Mouse (Mus musculus): ENCODE measurements around the gene Plau. TPM values are rescaled to one million over a fixed set of nuclear protein-coding genes. Genes with fewer than 3 reads are reported as not detected.

The Plau gene
- polyA plus RNA-seq, 1 experiment from 2014 or later = 0.69 TPM

DNA sequence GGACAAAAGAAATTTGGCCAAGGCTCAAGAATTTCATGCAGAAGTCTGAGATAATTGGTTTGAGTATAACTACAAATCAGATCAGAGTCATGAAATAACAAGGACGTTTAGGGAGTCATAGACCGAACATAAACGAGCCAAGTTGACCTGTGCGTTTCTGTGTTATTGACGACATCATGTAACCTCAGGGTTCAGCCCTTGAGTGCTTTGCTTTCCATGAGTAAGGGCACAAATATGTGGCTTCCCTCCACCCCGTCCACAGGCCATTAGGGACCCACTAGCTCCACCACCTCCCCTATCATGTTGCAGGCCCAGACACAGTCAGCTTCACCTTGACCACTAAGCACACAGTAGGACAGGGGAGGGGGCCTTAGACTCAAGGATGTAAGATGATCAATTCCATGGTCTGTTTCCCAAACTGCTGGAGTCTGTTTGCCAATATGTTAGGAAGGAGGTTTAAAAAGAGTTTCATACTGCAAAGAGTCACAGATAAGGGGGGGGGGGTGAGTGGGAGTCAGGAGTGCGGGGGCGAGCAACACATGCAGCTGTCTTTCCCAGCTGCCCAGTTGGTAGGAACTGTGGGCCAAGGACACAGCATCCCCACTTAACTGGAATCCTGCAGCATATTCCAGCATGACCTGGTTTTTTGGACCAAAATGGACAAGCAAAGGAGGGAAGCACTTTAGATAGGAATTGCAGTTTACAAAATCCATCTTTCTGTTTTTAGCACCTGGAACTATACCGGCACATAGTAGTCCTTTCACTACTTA lies 5.1 kb upstream of the Plau start:
- ATAC-seq (ENCODE audit: insufficient number of reproducible peaks, low FRiP score, low TSS enrichment, low read depth) (no peak), DNase-seq (ENCODE audit: low spot score) (no peak)
- no peaks in the 10 kb centered on the region for H3K27me3 ChIP-seq (ENCODE audit: control insufficient read depth, insufficient read depth, low read length)
- no peak overlapping the region for H3K4me3 ChIP-seq (ENCODE audit: low read depth, low read length)
- H3K9me3 ChIP-seq (ENCODE audit: control insufficient read depth, low read length) = no peaks in the 10 kb centered on the region
- no peaks in the 10 kb centered on the region for H3K36me3 ChIP-seq (ENCODE audit: control insufficient read depth, insufficient read depth, low read length)
- no peak overlapping the region for H3K27ac ChIP-seq (replicated peaks; ENCODE audit: low read depth, low read length)
- WGBS = 80% methylated on average over 9 of the region's 9 CpGs
- H3K9ac ChIP-seq (ENCODE audit: low read length) = no peak overlapping the region
- H3K4me1 ChIP-seq (ENCODE audit: control insufficient read depth, insufficient read depth, low read length) = 0 out of 2 replicates have a peak, but pooled peaks cover 2% of the 10 kb centered on the region
- H3K4me2 ChIP-seq (ENCODE audit: low read depth, severe bottlenecking) = no peak overlapping the region

DNA sequence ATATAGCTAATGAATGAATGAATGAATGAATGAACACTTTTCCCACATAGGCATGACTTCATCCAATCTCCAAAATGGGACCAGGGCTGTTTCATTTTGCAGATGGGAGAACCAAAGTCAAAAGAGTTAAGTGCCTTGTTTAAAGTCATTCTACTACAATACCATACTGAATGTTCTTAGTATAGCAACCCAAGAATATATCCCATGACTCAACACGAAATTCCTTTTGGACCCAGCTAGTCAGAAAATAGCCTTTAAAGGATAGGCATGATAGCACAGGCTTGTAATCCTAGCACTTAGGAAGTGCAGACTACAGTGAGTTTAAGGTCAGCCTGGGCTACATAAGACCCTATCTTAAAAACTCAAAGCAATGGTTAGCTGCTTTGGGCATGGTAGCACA lies 4.5 kb upstream of the Plau start:
- peaks cover 3% of the 10 kb centered on the region; the same call in 1 of the 2 replicates for H3K4me1 ChIP-seq (ENCODE audit: control insufficient read depth, insufficient read depth, low read length)
- DNase-seq (ENCODE audit: low spot score) (no peak), ATAC-seq (ENCODE audit: insufficient number of reproducible peaks, low FRiP score, low TSS enrichment, low read depth) (no peak)
- H3K9ac ChIP-seq (ENCODE audit: low read length) = no peak overlapping the region
- H3K4me2 ChIP-seq (ENCODE audit: low read depth, severe bottlenecking) = no peak overlapping the region
- no peaks in the 10 kb centered on the region for H3K27me3 ChIP-seq (ENCODE audit: control insufficient read depth, insufficient read depth, low read length)
- WGBS = 78% methylated on average over 1 of the region's 1 CpGs
- H3K9me3 ChIP-seq (ENCODE audit: control insufficient read depth, low read length) = no peaks in the 10 kb centered on the region
- H3K27ac ChIP-seq (replicated peaks; ENCODE audit: low read depth, low read length) = no peak overlapping the region
- no peak overlapping the region for H3K4me3 ChIP-seq (ENCODE audit: low read depth, low read length)
- H3K36me3 ChIP-seq (ENCODE audit: control insufficient read depth, insufficient read depth, low read length) = no peaks in the 10 kb centered on the region

DNA sequence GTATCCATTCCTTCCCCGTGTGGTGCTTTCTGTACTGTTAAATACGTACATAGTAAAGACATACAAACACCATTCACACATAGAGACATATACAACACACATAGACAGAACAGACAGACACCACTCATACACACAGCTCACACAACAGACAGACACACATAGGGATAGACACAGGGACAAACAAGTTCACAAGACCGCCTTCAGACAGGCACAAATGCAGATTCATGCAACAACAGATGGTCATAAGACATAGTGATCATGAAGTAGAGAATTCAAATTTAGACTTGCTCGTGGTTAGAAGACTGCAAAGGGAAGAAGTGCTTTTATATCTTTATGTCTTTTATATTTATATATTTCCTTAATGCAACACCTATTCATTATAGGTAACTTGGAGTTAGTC lies 2.9 kb upstream of the Plau start:
- no peak overlapping the region for H3K4me3 ChIP-seq (ENCODE audit: low read depth, low read length)
- H3K27ac ChIP-seq (replicated peaks; ENCODE audit: low read depth, low read length) = no peak overlapping the region
- H3K9me3 ChIP-seq (ENCODE audit: control insufficient read depth, low read length) = no peaks in the 10 kb centered on the region
- H3K36me3 ChIP-seq (ENCODE audit: control insufficient read depth, insufficient read depth, low read length) = no peaks in the 10 kb centered on the region
- no peaks in the 10 kb centered on the region for H3K27me3 ChIP-seq (ENCODE audit: control insufficient read depth, insufficient read depth, low read length)
- H3K4me1 ChIP-seq (ENCODE audit: control insufficient read depth, insufficient read depth, low read length) = peaks cover 7% of the 10 kb centered on the region; the same call in 1 of the 2 replicates
- no peak overlapping the region for H3K4me2 ChIP-seq (ENCODE audit: low read depth, severe bottlenecking)
- H3K9ac ChIP-seq (ENCODE audit: low read length) = no peak overlapping the region
- WGBS = 89% methylated on average over 4 of the region's 4 CpGs
- ATAC-seq (ENCODE audit: insufficient number of reproducible peaks, low FRiP score, low TSS enrichment, low read depth) (no peak), DNase-seq (ENCODE audit: low spot score) (no peak)

DNA sequence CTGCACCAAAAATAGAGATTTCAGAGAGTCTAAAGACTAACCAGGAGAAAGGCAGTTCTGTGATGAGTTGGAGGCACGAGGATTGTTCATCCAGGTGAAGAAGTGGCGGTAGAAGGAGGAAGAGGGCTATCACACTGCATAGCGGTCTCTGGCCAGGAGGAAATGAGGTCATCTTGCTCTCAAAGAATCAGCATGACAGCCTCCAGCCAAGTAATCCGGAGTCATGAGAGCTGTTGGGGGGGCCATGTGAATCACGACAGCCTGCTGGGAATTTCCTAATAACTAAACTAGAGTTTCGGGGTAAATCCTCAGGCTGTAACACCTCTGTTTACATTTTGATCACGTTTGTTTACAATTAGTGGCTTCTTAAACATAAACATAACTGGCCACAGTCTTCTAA lies 2.3 kb upstream of the Plau start:
- no peaks in the 10 kb centered on the region for H3K36me3 ChIP-seq (ENCODE audit: control insufficient read depth, insufficient read depth, low read length)
- peaks cover 7% of the 10 kb centered on the region; the same call in 1 of the 2 replicates for H3K4me1 ChIP-seq (ENCODE audit: control insufficient read depth, insufficient read depth, low read length)
- no peaks in the 10 kb centered on the region for H3K9me3 ChIP-seq (ENCODE audit: control insufficient read depth, low read length)
- DNase-seq (ENCODE audit: low spot score) = no peak
- no peak overlapping the region for H3K9ac ChIP-seq (ENCODE audit: low read length)
- no peaks in the 10 kb centered on the region for H3K27me3 ChIP-seq (ENCODE audit: control insufficient read depth, insufficient read depth, low read length)
- no peak overlapping the region for H3K4me3 ChIP-seq (ENCODE audit: low read depth, low read length)
- no peak overlapping the region for H3K27ac ChIP-seq (replicated peaks; ENCODE audit: low read depth, low read length)
- H3K4me2 ChIP-seq (ENCODE audit: low read depth, severe bottlenecking) = no peak overlapping the region
- no peak for ATAC-seq (ENCODE audit: insufficient number of reproducible peaks, low FRiP score, low TSS enrichment, low read depth)
- 57% methylated on average over 7 of the region's 7 CpGs for WGBS

DNA sequence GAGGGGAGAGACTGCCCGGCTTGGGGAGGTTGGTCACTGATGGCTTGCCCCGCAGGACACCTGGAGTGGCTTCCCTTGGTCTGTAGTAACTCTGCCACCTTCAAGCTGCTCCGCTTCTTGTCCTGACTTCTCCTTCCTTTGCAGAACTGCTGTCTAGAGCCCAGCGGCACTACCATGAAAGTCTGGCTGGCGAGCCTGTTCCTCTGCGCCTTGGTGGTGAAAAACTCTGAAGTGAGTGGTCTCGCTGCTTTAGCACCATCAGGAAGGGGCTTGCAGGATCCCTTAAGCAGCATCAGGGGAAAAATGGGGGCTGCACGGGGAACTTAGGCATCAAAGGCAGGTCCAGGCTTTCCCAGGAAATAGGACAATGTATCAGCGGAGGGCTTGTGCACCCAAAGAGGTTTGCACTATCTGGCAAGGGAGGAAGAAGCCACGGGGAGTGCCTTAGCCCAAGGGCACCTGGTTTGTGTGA lies 481 bp downstream of the Plau start:
- Histone ChIP-seq H3K36me3 (ENCODE audit: control insufficient read depth, insufficient read depth, low read length) (no peaks in the 10 kb centered on the region; the same call in 1 of the 2 replicates), H3K27me3 (ENCODE audit: control insufficient read depth, insufficient read depth, low read length) (no peaks in the 10 kb centered on the region), H3K9me3 (ENCODE audit: control insufficient read depth, low read length) (no peaks in the 10 kb centered on the region), H3K4me2 (ENCODE audit: low read depth, severe bottlenecking) (peak overlapping the region; percentile 97), H3K27ac (replicated peaks; ENCODE audit: low read depth, low read length) (no peak overlapping the region), H3K4me3 (ENCODE audit: low read depth, low read length) (peak overlapping the region; percentile 55), H3K4me1 (ENCODE audit: control insufficient read depth, insufficient read depth, low read length) (peaks cover 5% of the 10 kb centered on the region; the same call in 1 of the 2 replicates), H3K9ac (ENCODE audit: low read length) (peak overlapping the region; percentile 77)
- WGBS = 5% methylated on average over 10 of the region's 10 CpGs
- DNase-seq (ENCODE audit: low spot score) (no peak), ATAC-seq (ENCODE audit: insufficient number of reproducible peaks, low FRiP score, low TSS enrichment, low read depth) (no peak; the same call in 1 of the 2 replicates)

DNA sequence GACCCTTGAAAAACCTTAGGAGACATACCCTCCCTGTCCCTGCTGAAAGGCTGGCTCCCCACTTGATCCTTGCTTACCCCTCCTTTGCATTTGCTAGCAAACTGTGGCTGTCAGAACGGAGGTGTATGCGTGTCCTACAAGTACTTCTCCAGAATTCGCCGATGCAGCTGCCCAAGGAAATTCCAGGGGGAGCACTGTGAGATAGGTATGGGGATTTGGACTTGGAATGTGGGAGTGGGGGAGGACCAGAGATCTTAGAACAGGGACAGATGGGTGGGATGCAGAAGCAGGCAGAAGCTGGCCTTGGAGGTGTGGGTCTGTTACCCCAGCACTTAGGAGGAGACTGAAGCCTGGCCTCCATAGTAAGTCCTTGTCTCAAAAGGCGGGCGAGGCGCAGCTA lies 1.2 kb downstream of the Plau start:
- WGBS = 71% methylated on average over 7 of the region's 7 CpGs
- Histone ChIP-seq H3K27me3 (ENCODE audit: control insufficient read depth, insufficient read depth, low read length) (no peaks in the 10 kb centered on the region), H3K27ac (replicated peaks; ENCODE audit: low read depth, low read length) (no peak overlapping the region), H3K9ac (ENCODE audit: low read length) (no peak overlapping the region), H3K4me1 (ENCODE audit: control insufficient read depth, insufficient read depth, low read length) (peaks cover 5% of the 10 kb centered on the region; the same call in 1 of the 2 replicates), H3K4me2 (ENCODE audit: low read depth, severe bottlenecking) (no peak overlapping the region), H3K9me3 (ENCODE audit: control insufficient read depth, low read length) (no peaks in the 10 kb centered on the region), H3K4me3 (ENCODE audit: low read depth, low read length) (no peak overlapping the region), H3K36me3 (ENCODE audit: control insufficient read depth, insufficient read depth, low read length) (no peaks in the 10 kb centered on the region; the same call in 1 of the 2 replicates)
- DNase-seq (ENCODE audit: low spot score) (no peak), ATAC-seq (ENCODE audit: insufficient number of reproducible peaks, low FRiP score, low TSS enrichment, low read depth) (no peak)

DNA sequence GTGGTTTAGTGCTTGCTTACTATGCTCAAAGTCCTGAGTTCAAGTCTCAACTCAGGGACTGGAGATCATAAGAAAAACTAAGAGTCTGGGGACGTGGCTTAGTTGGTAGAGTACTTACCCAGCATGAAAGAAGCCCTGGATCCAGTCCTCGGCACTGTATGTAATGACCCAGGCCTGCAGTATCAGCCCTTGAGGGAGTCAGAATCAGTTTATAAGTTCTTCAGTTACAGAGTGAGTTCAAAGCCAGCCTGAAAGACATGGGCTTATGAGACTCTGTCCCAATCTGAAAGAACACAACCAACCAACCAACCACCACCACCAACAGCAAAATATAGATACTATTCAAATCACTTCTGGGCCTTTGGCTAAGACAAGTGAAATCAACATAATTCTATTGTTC lies 5.1 kb downstream of the Plau start:
- no peaks in the 10 kb centered on the region; the same call in 1 of the 2 replicates for H3K36me3 ChIP-seq (ENCODE audit: control insufficient read depth, insufficient read depth, low read length)
- no peak for DNase-seq (ENCODE audit: low spot score)
- H3K4me2 ChIP-seq (ENCODE audit: low read depth, severe bottlenecking) = no peak overlapping the region
- no peak overlapping the region for H3K27ac ChIP-seq (replicated peaks; ENCODE audit: low read depth, low read length)
- H3K9me3 ChIP-seq (ENCODE audit: control insufficient read depth, low read length) = no peaks in the 10 kb centered on the region
- H3K4me1 ChIP-seq (ENCODE audit: control insufficient read depth, insufficient read depth, low read length) = peaks cover 8% of the 10 kb centered on the region; the same call in 1 of the 2 replicates
- H3K27me3 ChIP-seq (ENCODE audit: control insufficient read depth, insufficient read depth, low read length) = no peaks in the 10 kb centered on the region
- no peak for ATAC-seq (ENCODE audit: insufficient number of reproducible peaks, low FRiP score, low TSS enrichment, low read depth)
- 84% methylated on average over 2 of the region's 2 CpGs for whole genome bisulfite sequencing
- H3K9ac ChIP-seq (ENCODE audit: low read length) = no peak overlapping the region
- no peak overlapping the region for H3K4me3 ChIP-seq (ENCODE audit: low read depth, low read length)

DNA sequence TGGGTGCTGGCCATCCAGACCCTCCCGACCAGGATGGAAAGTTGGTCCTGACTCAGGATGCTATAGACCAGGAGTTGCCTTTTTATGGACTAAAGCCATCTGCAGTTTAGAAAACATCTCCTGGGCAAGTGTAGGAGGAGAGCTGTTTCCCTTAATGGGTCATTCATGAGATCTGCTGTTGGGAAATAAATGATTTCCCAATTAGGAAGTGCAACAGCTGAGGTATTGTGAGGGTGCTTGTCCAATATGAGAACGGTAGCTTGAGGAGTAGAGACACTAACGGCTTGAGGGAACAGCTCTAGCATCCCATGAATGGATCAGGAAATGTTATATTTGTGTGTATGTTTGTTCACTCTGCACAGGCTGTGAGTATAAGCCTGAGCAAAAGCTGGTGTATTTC lies 6.2 kb downstream of the Plau start:
- Histone ChIP-seq H3K4me3 (ENCODE audit: low read depth, low read length) (no peak overlapping the region), H3K9ac (ENCODE audit: low read length) (no peak overlapping the region), H3K4me1 (ENCODE audit: control insufficient read depth, insufficient read depth, low read length) (0 out of 2 replicates have a peak, but pooled peaks cover 2% of the 10 kb centered on the region), H3K27ac (replicated peaks; ENCODE audit: low read depth, low read length) (no peak overlapping the region), H3K36me3 (ENCODE audit: control insufficient read depth, insufficient read depth, low read length) (no peaks in the 10 kb centered on the region; the same call in 1 of the 2 replicates), H3K4me2 (ENCODE audit: low read depth, severe bottlenecking) (no peak overlapping the region), H3K9me3 (ENCODE audit: control insufficient read depth, low read length) (no peaks in the 10 kb centered on the region), H3K27me3 (ENCODE audit: control insufficient read depth, insufficient read depth, low read length) (no peaks in the 10 kb centered on the region)
- DNase-seq (ENCODE audit: low spot score) (no peak), ATAC-seq (ENCODE audit: insufficient number of reproducible peaks, low FRiP score, low TSS enrichment, low read depth) (no peak)
- 80% methylated on average over 3 of the region's 3 CpGs for WGBS
